Mouse (Mus musculus): ENCODE results near the gene Usp48.
"Not testable (repeated sequence)": the region's sequence is repeated elsewhere in the genome, so short reads cannot be mapped to it uniquely, and the experiment has no call there.

The Usp48 gene

DNA sequence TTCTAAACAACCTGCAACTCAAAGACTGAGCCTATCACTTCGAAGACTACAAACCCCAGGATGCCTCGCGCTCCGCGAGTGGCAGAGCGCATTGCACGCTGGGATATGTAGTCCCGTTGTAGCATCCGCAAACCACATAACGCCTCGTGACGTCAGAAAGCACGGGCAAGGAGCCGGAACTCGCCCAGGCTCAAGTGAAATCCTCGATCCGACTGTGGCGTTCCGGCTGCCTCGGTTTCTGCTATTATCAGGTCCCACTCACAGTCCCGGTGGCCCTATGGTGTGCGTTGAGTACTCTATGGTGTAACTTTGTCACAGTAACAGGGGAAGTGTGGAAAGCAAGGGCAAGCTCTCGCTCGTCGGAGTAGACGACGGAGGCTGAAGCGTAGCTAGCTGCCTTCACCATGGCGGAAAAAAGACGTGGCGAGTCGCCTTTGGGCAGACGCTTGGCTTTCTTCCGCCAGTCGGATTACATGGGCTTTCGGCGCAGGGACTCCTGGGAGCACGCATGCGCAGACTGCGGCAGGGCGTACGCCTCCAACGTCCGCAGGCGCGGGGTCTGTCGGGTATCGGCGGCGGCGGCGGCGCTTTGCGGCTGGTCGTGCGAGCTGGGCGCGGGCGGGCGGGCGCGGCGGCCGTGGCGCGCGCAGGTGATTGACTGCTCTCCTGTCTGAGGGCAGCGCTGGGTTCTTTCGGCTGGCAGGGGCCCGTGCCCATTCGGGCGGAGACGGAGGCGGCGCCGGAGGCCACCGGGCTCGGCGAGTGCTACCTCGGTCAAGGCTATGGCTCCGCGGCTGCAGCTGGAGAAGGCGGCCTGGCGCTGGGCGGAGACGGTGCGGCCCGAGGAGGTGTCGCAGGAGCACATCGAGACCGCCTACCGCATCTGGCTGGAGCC lies at the start of gene Usp48:
Gene Usp48 (plus strand): TSS at position 155 of the 895 bp plus-strand sequence.
- in situ Hi-C loops (cut with MboI; ENCODE audit: low pct_unique_long_range_greater_than_20kb in 1 of 2, low sequenced_read_pairs in 2 of 2, unreplicated experiment in 1 of 2): no loop called here

DNA sequence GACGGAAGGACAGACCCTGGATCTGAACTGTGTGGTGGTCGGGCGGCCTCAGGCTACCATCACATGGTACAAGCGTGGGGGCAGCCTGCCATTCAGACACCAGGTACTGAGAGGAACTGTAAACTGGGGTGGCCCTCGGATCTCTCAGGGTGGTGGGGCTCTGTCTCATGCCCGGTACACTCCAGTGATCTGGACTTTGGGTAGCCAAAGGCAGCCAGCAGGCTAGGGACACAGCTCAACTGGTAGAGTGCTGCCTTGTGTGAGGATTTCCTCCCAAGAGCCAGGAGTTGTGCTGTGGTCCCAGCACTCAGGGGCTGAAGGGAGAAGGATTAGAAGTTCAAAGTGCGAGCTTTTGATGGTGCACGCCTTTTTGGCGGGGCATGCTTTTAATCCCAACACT lies 48.0 kb upstream of the Usp48 start:
- in situ Hi-C loops (cut with MboI; ENCODE audit: low pct_unique_long_range_greater_than_20kb in 1 of 2, low sequenced_read_pairs in 2 of 2, unreplicated experiment in 1 of 2): no loop called here

DNA sequence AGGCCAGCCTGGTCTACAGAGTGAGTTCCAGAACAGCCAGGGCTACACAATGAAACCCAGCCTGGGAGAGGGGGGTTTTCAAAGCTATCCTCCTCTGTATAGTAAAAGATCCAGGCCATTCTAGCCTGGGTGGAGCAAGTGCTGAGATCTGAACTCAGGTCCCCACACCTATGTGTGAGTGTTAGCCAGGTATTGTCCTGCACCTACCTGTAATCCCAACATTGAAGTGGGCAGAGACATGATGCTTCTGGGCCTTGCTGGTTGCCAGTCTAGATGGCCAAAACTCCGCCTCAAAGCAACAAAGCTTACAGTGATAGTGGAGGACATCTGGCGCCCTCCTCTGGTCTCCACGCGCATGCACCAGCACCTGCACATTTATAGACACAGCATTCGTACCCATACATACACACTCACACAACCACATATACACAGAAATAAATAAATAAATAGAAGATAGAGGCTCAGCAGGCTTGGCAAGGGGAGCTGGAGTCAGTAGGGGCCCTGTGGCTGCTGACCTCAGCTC lies 47.5 kb upstream of the Usp48 start:
- in situ Hi-C loops (cut with MboI; ENCODE audit: low pct_unique_long_range_greater_than_20kb in 1 of 2, low sequenced_read_pairs in 2 of 2, unreplicated experiment in 1 of 2): no loop called here

DNA sequence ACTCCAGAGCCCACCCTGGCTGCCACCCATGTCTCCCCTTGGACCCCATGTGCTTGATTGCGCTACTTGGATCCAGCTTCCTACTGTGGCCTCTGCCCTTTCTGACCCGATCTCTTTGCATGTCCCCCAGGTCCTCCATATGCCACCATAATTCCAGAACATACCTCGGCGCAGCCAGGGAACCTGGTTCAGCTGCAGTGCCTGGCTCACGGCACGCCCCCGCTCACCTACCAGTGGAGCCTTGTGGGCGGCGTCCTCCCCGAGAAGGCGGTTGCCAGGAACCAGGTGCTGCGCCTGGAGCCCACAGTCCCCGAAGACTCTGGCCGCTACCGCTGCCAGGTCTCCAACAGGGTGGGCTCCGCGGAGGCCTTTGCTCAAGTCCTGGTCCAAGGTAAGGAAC lies 40.1 kb upstream of the Usp48 start:
- in situ Hi-C loops (cut with MboI; ENCODE audit: low pct_unique_long_range_greater_than_20kb in 1 of 2, low sequenced_read_pairs in 2 of 2, unreplicated experiment in 1 of 2): no loop called here

DNA sequence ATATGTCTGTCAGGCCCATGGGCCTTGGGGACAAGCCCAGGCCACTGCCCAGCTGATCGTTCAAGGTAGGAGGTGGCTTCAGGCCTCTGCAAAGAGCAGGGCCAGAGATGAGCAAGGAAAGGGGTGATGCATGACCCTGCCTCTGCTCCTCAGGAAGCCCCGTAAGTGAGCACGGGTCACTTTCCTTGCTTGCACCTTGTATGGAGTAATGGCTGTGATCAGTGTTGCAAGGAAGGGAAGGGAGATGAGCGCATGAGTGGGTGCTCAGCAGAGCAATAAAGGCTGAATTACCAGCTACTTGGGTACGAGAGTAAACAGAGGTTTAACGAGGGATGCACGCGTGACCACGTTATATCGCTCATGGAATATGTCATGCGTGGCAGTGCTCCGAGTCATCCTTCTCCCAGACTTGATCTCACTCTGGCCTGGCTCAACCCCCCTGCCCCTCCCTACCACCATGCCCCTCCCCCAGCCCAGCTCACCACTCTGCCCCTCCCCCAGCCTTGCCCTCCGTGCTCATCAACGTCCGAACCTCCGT lies 36.8 kb upstream of the Usp48 start:
- in situ Hi-C loops (cut with MboI; ENCODE audit: low pct_unique_long_range_greater_than_20kb in 1 of 2, low sequenced_read_pairs in 2 of 2, unreplicated experiment in 1 of 2): no loop called here

DNA sequence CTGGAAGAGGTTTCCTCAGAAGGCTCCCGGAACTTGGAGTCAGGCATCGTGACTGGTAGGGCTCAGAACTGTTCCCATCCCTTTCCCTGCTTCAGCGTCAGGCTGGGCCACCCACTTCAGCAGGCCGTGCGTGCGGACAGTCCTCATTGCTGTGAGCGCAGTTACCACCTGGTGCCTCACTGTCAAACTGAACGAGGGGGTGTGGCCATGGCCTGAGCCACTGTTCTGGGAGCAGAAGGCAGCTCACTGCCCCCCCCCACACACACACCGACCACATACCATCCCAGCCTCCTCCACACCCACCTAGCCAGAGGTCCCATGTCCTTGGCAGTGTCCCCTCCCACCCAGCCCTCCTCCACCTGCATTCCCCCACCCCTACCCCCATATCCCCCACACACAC lies 23.7 kb upstream of the Usp48 start:
- in situ Hi-C loops (cut with MboI; ENCODE audit: low pct_unique_long_range_greater_than_20kb in 1 of 2, low sequenced_read_pairs in 2 of 2, unreplicated experiment in 1 of 2): no loop called here

DNA sequence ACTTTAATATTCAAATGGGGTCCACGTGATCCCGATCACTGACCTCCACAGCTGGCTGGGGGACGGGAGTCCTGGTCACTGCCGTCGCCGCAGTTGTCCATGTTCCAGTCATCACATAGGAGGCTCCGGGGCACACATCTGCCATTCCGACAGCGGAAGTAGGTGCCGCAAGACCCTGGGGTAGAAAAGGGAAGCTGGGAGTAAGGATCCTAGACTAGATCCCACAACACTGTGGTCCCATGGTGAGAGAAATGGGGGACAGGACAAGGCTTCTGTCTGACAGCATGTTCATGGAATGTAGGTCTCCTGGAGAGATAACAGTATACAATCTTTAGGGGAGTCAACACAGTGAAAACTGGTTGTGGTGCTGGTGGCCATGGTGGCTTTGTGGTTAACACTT lies 19.1 kb upstream of the Usp48 start, which contains the start of gene Ldlrad2:
Gene Ldlrad2 (minus strand): TSS at position 101 of the 400 bp plus-strand sequence.
- in situ Hi-C loops (cut with MboI; ENCODE audit: low pct_unique_long_range_greater_than_20kb in 1 of 2, low sequenced_read_pairs in 2 of 2, unreplicated experiment in 1 of 2): no loop called here

DNA sequence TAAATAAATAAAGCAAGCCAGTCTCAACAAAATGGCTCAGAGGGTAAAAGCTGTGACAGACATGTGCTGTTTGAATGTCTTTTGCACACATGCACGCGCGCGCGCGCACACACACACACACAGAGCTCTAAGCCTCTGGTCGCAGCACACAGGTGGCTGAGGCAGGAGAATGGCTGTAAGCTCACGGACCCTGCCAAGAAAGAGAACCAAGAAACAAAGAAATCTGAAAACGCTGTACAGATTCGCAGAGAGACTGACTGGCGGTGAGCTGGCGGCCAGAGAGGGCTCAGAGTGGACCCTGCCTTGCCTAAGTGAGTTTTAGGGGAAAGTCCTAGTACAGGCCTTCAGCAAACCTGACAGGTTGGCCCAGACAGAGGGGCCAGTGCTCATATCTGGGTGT lies 16.1 kb upstream of the Usp48 start:
- in situ Hi-C loops (cut with MboI; ENCODE audit: low pct_unique_long_range_greater_than_20kb in 1 of 2, low sequenced_read_pairs in 2 of 2, unreplicated experiment in 1 of 2): loop anchor here in 1 of 2 experiments (5.0 kb wide), 1 partner anchor 135 kb away; no protein-coding TSS in a partner anchor

DNA sequence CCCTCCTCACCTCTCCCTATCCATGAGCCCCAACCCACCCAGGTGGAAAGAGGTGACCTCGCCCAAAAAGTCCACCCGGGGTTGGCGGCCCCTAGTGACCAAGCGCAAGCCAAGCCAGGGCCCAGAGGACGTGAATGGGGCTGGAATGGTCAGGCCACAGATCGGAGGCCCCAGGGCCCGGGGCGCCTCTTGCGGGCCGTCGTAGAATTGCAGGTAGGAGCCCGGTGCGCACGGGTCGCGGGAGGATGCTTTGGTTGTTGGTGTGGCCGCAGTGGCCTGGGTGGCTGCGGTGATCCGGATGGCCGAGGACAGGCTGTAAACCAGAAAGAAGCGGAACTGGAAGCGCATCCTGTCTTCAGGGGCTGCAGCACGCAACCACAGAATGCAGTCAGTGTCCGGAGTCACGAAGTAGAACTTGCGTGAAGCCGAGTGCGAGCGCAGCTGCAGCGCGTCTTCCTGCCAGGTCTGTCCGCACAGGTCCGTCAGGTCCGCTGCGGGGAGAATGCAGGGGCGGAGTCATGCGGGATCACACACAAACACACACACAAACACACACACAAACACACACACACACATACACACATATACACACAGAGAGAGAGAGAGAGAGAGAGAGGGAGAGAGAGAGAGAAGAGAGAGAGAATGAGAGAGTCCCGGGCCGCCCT lies 15.2 kb upstream of the Usp48 start:
- in situ Hi-C loops (cut with MboI; ENCODE audit: low pct_unique_long_range_greater_than_20kb in 1 of 2, low sequenced_read_pairs in 2 of 2, unreplicated experiment in 1 of 2): loop anchor here in 1 of 2 experiments (5.0 kb wide), 1 partner anchor 136 kb away; no protein-coding TSS in a partner anchor

DNA sequence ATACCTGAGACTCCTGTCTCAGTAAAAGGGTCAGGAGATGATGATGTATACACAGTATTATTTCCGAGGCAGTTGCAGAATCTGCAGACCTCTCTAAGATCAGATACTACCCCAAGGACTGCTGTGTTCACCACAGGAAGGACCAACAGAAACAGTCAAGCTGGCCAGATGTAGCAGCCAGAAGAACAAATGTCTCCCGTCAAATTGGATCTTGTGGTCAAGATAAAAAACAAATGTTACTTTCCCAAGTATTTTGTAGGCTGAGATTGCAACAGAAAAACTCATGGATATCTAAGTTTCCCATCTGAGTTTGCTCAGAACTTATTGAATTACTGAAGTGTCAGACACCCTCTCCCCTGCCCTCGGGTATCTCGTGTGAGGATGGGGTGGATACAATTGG lies 13.8 kb upstream of the Usp48 start:
- in situ Hi-C loops (cut with MboI; ENCODE audit: low pct_unique_long_range_greater_than_20kb in 1 of 2, low sequenced_read_pairs in 2 of 2, unreplicated experiment in 1 of 2): loop anchor here in 1 of 2 experiments (5.0 kb wide), 1 partner anchor 137 kb away; no protein-coding TSS in a partner anchor

DNA sequence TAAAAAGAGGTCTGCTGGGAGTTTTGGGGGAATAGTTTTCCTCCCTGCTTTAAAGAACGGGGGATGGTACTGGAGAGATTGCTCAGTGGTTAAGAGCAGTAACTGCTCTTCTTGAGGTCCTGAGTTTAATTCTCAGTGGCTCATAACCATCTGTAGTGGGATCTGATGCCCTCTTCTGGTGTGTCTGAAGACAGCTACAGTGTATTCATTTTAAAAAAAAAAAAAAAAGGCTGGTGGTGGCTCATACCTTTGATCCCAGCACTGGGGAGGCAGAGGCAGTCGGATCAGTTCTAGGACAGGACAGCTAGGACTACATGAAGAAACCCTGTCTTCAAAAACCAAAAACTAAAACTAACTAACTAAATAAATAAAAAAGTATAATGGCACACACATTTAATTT lies 13.3 kb upstream of the Usp48 start:
- in situ Hi-C loops (cut with MboI; ENCODE audit: low pct_unique_long_range_greater_than_20kb in 1 of 2, low sequenced_read_pairs in 2 of 2, unreplicated experiment in 1 of 2): no loop called here

DNA sequence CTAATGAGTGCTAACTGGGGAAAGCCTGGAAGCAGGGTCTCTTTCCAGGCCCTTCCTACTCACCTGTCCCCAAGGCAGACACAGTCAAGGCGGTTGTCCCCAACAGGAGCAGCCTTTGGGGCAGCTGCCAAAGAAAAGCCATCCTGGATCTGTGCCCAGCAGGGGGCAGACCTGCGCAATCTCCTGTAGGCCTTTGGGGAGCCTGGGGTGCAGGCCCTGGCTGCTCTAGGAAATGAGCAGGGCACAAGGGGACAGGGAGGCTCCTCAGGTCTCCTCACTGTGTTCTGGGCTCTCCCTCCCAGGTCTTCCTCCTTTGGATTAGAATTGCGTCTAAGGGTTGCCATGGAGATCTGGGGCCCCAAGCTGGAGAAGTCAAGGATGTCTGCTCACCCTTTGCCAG lies 11.7 kb upstream of the Usp48 start:
- in situ Hi-C loops (cut with MboI; ENCODE audit: low pct_unique_long_range_greater_than_20kb in 1 of 2, low sequenced_read_pairs in 2 of 2, unreplicated experiment in 1 of 2): no loop called here

DNA sequence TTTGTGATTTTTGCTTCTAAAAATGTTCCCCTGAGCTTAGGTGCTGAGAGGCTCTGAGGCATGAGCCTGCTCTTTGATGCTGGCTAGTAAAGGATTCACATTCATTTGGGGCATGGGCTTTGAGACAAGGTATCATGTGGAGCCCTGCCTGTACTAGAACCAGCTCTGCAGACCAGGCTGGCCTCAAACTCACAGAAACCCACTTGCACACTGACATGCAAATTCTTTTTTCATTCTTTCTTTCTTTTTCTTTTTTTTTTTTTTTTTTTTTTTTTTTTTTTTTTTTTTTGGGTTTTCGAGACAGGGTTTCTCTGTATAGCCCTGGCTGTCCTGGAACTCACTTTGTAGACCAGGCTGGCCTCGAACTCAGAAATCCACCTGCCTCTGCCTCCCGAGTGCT lies 4.5 kb upstream of the Usp48 start:
- in situ Hi-C loops (cut with MboI; ENCODE audit: low pct_unique_long_range_greater_than_20kb in 1 of 2, low sequenced_read_pairs in 2 of 2, unreplicated experiment in 1 of 2): not testable (repeated sequence)

DNA sequence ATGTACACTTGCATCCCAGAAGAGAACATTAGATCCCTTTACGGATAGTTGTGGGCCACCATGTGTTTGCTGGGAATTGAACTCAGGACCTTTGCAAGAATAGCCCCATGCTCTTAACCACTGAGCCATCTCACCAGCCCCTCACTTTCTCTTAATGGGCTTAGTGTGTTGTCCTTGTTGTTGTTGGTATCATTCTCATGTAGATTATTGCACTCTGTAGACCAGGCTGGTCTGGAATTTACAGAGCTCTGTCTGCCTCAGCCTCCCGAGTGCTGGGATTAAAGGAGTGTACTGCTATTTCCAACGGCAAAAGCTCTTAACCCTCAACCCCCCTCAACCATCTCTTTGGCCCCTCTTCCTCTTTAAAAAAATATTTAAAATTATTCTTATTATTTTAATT lies 4.0 kb upstream of the Usp48 start:
- in situ Hi-C loops (cut with MboI; ENCODE audit: low pct_unique_long_range_greater_than_20kb in 1 of 2, low sequenced_read_pairs in 2 of 2, unreplicated experiment in 1 of 2): no loop called here

DNA sequence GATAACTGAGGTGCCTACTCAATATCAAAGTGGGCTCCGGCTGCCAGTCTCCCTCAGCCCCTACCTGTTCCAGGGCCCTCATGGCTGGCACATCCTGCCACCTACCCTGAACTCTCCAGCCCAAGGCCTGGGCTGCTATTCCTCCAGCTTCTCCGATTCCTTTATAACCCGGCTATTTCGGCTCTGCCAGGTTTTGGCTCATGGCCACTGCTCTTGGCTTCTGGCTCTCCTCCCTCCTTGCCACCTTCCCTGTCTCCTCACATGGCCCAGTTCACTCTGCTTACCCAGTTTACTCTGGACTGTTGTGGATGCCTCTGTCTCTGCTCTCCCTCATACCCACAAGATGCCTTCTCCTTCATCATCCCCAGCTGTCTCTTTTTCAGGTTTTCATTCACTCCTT lies 2.6 kb upstream of the Usp48 start:
- in situ Hi-C loops (cut with MboI; ENCODE audit: low pct_unique_long_range_greater_than_20kb in 1 of 2, low sequenced_read_pairs in 2 of 2, unreplicated experiment in 1 of 2): no loop called here

DNA sequence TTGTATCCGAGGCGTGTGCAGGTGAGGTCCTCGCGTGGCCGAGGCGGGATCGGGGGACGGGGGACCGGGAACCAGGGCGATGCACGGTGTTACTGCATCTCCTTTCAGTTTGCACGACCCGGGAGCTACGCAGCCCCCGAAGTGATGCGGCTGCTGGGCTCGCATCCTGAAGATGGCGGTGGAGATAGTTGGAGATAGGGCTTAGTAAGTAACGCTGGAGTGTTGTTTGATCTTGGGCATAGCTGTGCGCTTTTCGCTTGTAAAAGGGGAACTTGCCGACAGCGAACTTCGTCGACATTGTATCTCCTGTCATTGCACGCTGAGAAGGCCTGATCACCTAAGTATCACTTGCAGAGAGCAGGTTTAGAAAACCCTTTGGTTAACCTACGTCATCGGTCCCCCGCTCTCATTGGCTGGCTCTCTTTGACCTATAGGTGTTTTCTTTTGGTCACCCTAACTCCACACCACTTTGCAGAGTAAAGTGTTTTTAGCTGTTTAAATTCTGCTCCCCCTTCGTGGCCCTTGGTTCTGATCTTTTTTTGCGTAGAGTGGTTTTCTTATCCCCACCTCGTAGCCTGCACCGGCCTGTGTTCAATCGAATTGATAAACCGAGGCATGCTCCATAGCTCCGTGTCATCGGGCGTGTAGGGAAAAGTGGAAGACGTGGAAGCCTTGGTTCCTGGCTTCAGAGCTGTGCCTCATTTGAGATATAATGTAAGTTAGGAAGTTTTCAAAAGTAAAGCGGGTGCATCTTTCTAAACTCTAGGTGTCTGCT lies 1.1 kb downstream of the Usp48 start:
- in situ Hi-C loops (cut with MboI; ENCODE audit: low pct_unique_long_range_greater_than_20kb in 1 of 2, low sequenced_read_pairs in 2 of 2, unreplicated experiment in 1 of 2): no loop called here

DNA sequence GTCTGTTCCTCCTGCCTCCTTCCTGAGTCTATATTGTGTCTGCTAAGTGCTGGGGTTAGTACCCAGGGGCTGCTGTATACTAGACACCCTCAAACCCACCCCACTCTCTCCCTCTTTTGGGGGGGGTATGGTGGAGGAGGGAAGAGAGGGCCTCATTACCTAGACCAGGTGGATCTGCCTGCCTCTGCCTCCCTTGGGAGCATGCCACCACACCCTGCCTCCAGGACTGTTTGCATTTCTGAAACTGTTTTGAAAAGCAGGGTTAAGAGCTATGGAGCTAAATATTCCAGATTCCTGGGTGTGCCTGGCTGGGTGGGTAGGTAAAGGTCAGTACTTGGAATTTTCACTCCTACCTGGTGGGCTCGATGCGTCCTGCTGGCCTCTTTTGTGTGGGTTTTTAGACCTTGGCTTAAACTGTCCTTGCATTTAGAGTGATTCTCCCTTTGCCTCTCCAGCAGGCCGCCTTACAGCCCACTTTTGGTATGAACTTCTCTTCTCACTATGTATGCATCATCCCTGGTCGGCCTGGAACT lies 3.6 kb downstream of the Usp48 start:
- in situ Hi-C loops (cut with MboI; ENCODE audit: low pct_unique_long_range_greater_than_20kb in 1 of 2, low sequenced_read_pairs in 2 of 2, unreplicated experiment in 1 of 2): no loop called here

DNA sequence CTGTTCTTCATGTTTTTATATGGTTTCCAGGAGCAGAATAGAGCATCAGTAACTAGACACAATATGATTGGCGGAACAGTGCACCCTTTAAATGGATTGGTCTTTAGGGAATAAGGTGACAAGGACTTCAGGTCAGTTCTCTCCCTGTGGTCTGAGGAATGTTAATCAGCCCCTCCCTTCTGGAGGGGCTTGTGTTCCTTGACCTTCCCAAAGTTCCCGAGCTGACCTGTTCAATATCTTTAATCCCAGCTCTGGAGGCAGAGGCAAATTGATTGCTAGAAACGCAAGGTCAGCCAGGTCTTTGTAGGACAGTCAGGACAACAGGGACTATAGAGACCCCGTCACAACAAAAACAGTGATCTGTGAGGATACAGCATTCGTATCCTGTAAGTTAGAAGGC lies 5.0 kb downstream of the Usp48 start:
- in situ Hi-C loops (cut with MboI; ENCODE audit: low pct_unique_long_range_greater_than_20kb in 1 of 2, low sequenced_read_pairs in 2 of 2, unreplicated experiment in 1 of 2): no loop called here

All from mouse embryonic stem cell (cell line).